Comparison of ENCODE assay signal across 22 mouse cellular contexts in genomic region chrX:59402596-59403285, GRCm38 (mm10).
DNase-seq lines count a peak whose midpoint lies in the region; ATAC-seq lines count a peak whose summit lies in the region.
"Had no signal": no experiment of that assay in that cellular context is flagged by ENCODE, and none has a peak within 500 bp of the region (broad histone marks: within the 10 kb centered on the region; RNA-seq: fewer than 3 reads in every experiment).

No protein-coding gene starts in this region.

- no peak overlapping the region for H3K4me3 ChIP-seq in embryonic facial prominence, embryonic 11.5 days (ENCODE audit: low read depth, low read length)
- H3K4me3 ChIP-seq in embryonic facial prominence, embryonic 10.5 days, result no peak overlapping the region
- H3K4me3 ChIP-seq in midbrain, embryonic 14.5 days (replicated peaks; ENCODE audit: low read depth, low read length), result no peak overlapping the region
- no peak overlapping the region for H3K4me3 ChIP-seq in midbrain, embryonic 15.5 days
- no peak overlapping the region for H3K4me3 ChIP-seq in embryonic facial prominence, embryonic 14.5 days (ENCODE audit: low read depth, low read length)
- H3K4me3 ChIP-seq: erythroblast, embryonic 14.5 days; hindbrain, embryonic 12.5 days; limb, embryonic 12.5 days; liver, embryonic 12.5 days; myocyte had no signal

- H3K27me3 ChIP-seq in embryonic facial prominence, embryonic 11.5 days (ENCODE audit: control insufficient read depth, insufficient read depth, low read length), result no peaks in the 10 kb centered on the region
- H3K27me3 ChIP-seq in embryonic facial prominence, embryonic 10.5 days (replicated peaks; ENCODE audit: low read depth, poor library complexity, severe bottlenecking), result no peaks in the 10 kb centered on the region
- no peaks in the 10 kb centered on the region for H3K27me3 ChIP-seq in midbrain, embryonic 14.5 days (ENCODE audit: control insufficient read depth, insufficient read depth, low read length)
- H3K27me3 ChIP-seq in midbrain, embryonic 15.5 days (replicated peaks), result no peaks in the 10 kb centered on the region
- H3K27me3 ChIP-seq in embryonic facial prominence, embryonic 14.5 days (replicated peaks; ENCODE audit: control insufficient read depth, insufficient read depth, low read length), result no peaks in the 10 kb centered on the region
- H3K27me3 ChIP-seq: hindbrain, embryonic 12.5 days; limb, embryonic 12.5 days; liver, embryonic 12.5 days had no signal

- no peaks in the 10 kb centered on the region for H3K9me3 ChIP-seq in embryonic facial prominence, embryonic 11.5 days (replicated peaks; ENCODE audit: control insufficient read depth, low read length)
- H3K9me3 ChIP-seq in embryonic facial prominence, embryonic 10.5 days, result no peaks in the 10 kb centered on the region
- H3K9me3 ChIP-seq in midbrain, embryonic 14.5 days (ENCODE audit: control insufficient read depth, low read length), result no peaks in the 10 kb centered on the region
- no peaks in the 10 kb centered on the region for H3K9me3 ChIP-seq in midbrain, embryonic 15.5 days
- H3K9me3 ChIP-seq in embryonic facial prominence, embryonic 14.5 days (ENCODE audit: control insufficient read depth, low read length), result no peaks in the 10 kb centered on the region
- H3K9me3 ChIP-seq: hindbrain, embryonic 12.5 days; limb, embryonic 12.5 days; liver, embryonic 12.5 days had no signal

- H3K27ac ChIP-seq in embryonic facial prominence, embryonic 11.5 days (replicated peaks; ENCODE audit: low read depth, low read length), result no peak overlapping the region
- no peak overlapping the region for H3K27ac ChIP-seq in embryonic facial prominence, embryonic 10.5 days (replicated peaks)
- no peak overlapping the region for H3K27ac ChIP-seq in midbrain, embryonic 14.5 days (replicated peaks; ENCODE audit: low read depth, low read length)
- no peak overlapping the region for H3K27ac ChIP-seq in midbrain, embryonic 15.5 days
- no peak overlapping the region for H3K27ac ChIP-seq in embryonic facial prominence, embryonic 14.5 days (replicated peaks; ENCODE audit: low read depth, low read length)
- H3K27ac ChIP-seq: hindbrain, embryonic 12.5 days; limb, embryonic 12.5 days; liver, embryonic 12.5 days had no signal

- ATAC-seq in embryonic facial prominence, embryonic 11.5 days (replicated peaks; ENCODE audit: insufficient number of reproducible peaks, low FRiP score, low TSS enrichment, low read depth), result no peak
- ATAC-seq in midbrain, embryonic 14.5 days (ENCODE audit: low FRiP score, low TSS enrichment), result no peak
- ATAC-seq in midbrain, embryonic 15.5 days (replicated peaks), result no peak
- no peak; the same call in 1 of the 2 replicates for ATAC-seq in embryonic facial prominence, embryonic 14.5 days (ENCODE audit: low read depth)
- ATAC-seq: forebrain, postnatal 0 days; intestine, embryonic 16.5 days; liver, embryonic 12.5 days had no signal

- no peaks in the 10 kb centered on the region for H3K4me1 ChIP-seq in embryonic facial prominence, embryonic 11.5 days (ENCODE audit: control insufficient read depth, insufficient read depth, low read length)
- H3K4me1 ChIP-seq in embryonic facial prominence, embryonic 10.5 days, result no peaks in the 10 kb centered on the region
- no peaks in the 10 kb centered on the region for H3K4me1 ChIP-seq in midbrain, embryonic 14.5 days (ENCODE audit: control insufficient read depth, insufficient read depth, low read length)
- H3K4me1 ChIP-seq in midbrain, embryonic 15.5 days, result no peaks in the 10 kb centered on the region
- H3K4me1 ChIP-seq in embryonic facial prominence, embryonic 14.5 days (ENCODE audit: control insufficient read depth, insufficient read depth, low read length), result no peaks in the 10 kb centered on the region
- H3K4me1 ChIP-seq: hindbrain, embryonic 12.5 days; limb, embryonic 12.5 days; liver, embryonic 12.5 days had no signal

- peak; percentile 0 for DNase-seq in embryonic facial prominence, embryonic 11.5 days (ENCODE audit: low spot score)
- DNase-seq in embryonic facial prominence, embryonic 10.5 days (ENCODE audit: low spot score), result no peak
- peak; percentile 2 for DNase-seq in midbrain, embryonic 14.5 days
- peak; percentile 3 for DNase-seq in cerebellum, adult 11-12 months
- peak; percentile 3 for DNase-seq in embryonic facial prominence, embryonic 14.5 days (ENCODE audit: low spot score)
- no peak for DNase-seq in yolk sac, embryonic 10.5 days (ENCODE audit: low spot score)
- DNase-seq in ovary, adult 18-20 months (ENCODE audit: low spot score), result no peak
- DNase-seq: B cell, adult 2 months; forebrain, postnatal 0 days; heart, postnatal 10 days; kidney, postnatal 4 days; lung, embryonic 14.5 days; lung, postnatal 36 days; thymus, postnatal 25 days had no signal

- no peak overlapping the region for H3K9ac ChIP-seq in embryonic facial prominence, embryonic 11.5 days (replicated peaks; ENCODE audit: low read length)
- no peak overlapping the region for H3K9ac ChIP-seq in midbrain, embryonic 14.5 days (replicated peaks; ENCODE audit: low read length)
- no peak overlapping the region for H3K9ac ChIP-seq in midbrain, embryonic 15.5 days
- no peak overlapping the region for H3K9ac ChIP-seq in embryonic facial prominence, embryonic 14.5 days (ENCODE audit: low read depth, low read length)
- H3K9ac ChIP-seq: forebrain, postnatal 0 days; hindbrain, embryonic 12.5 days; limb, embryonic 12.5 days; liver, embryonic 12.5 days; lung, embryonic 14.5 days had no signal

- H3K36me3 ChIP-seq in embryonic facial prominence, embryonic 11.5 days (replicated peaks; ENCODE audit: control insufficient read depth, insufficient read depth, low read depth, low read length), result no peaks in the 10 kb centered on the region
- H3K36me3 ChIP-seq in embryonic facial prominence, embryonic 10.5 days (replicated peaks), result no peaks in the 10 kb centered on the region
- no peaks in the 10 kb centered on the region for H3K36me3 ChIP-seq in midbrain, embryonic 14.5 days (ENCODE audit: control insufficient read depth, insufficient read depth, low read length)
- no peaks in the 10 kb centered on the region for H3K36me3 ChIP-seq in midbrain, embryonic 15.5 days (replicated peaks)
- H3K36me3 ChIP-seq in embryonic facial prominence, embryonic 14.5 days (ENCODE audit: control insufficient read depth, insufficient read depth, low read length), result no peaks in the 10 kb centered on the region
- H3K36me3 ChIP-seq: hindbrain, embryonic 12.5 days; limb, embryonic 12.5 days; liver, embryonic 12.5 days had no signal

- no peak overlapping the region for H3K4me2 ChIP-seq in embryonic facial prominence, embryonic 11.5 days (ENCODE audit: low read depth, low read length)
- no peak overlapping the region for H3K4me2 ChIP-seq in midbrain, embryonic 14.5 days (ENCODE audit: low read length)
- H3K4me2 ChIP-seq in midbrain, embryonic 15.5 days, result no peak overlapping the region
- H3K4me2 ChIP-seq in embryonic facial prominence, embryonic 14.5 days (ENCODE audit: low read depth, low read length), result no peak overlapping the region
- H3K4me2 ChIP-seq: heart, embryonic 11.5 days; hindbrain, embryonic 12.5 days; limb, embryonic 12.5 days; liver, embryonic 12.5 days; lung, embryonic 14.5 days had no signal

- WGBS in embryonic facial prominence, embryonic 11.5 days, result 65% methylated on average over 2 of the region's 2 CpGs
- WGBS in embryonic facial prominence, embryonic 10.5 days, result 62% methylated on average over 2 of the region's 2 CpGs
- 56% methylated on average over 2 of the region's 2 CpGs for WGBS in midbrain, embryonic 14.5 days
- WGBS in midbrain, embryonic 15.5 days, result 64% methylated on average over 2 of the region's 2 CpGs
- whole genome bisulfite sequencing in embryonic facial prominence, embryonic 14.5 days, result 72% methylated on average over 2 of the region's 2 CpGs

Comparison
In these comparisons a context has a peak if more than half of its experiments do, and no peak if none do; other contexts are left out.
1. DNase-seq: peak in embryonic facial prominence, embryonic 11.5 days (single experiment), midbrain, embryonic 14.5 days (single experiment), cerebellum, adult 11-12 months (single experiment) and embryonic facial prominence, embryonic 14.5 days (single experiment); none in embryonic facial prominence, embryonic 10.5 days (single experiment), yolk sac, embryonic 10.5 days (single experiment) and ovary, adult 18-20 months (single experiment).